Mouse (Mus musculus) erythroblast, embryonic 14.5 days (primary cell): ENCODE results near the gene 1110004F10Rik. TPM values are rescaled to one million over a fixed set of nuclear protein-coding genes. Genes with fewer than 3 reads are reported as not detected.

ENCODE experiments used
- H3K27me3 ChIP-seq: 2 replicates; pipeline ENCODE4 v1.6.1; 2012; ENCODE audit warnings: inconsistent platforms; ENCODE audit not compliant: control insufficient read depth
- H3K36me3 ChIP-seq: 2 replicates; pipeline ENCODE4 v1.6.1; 2012; ENCODE audit warnings: mild to moderate bottlenecking, inconsistent platforms; ENCODE audit not compliant: control insufficient read depth
- H3K4me1 ChIP-seq: 2 replicates; pipeline ENCODE4 v1.6.1; 2012; ENCODE audit warnings: inconsistent platforms; ENCODE audit not compliant: control insufficient read depth
- H3K4me3 ChIP-seq: replicated peaks from 2 replicates; pipeline ENCODE3; 2012; ENCODE audit warnings: moderate library complexity, mild to moderate bottlenecking, inconsistent platforms
- H3K9me3 ChIP-seq: 2 replicates; pipeline ENCODE4 v1.6.1; 2012; ENCODE audit warnings: low read length, inconsistent platforms, mixed read lengths; ENCODE audit not compliant: control insufficient read depth
- GATA1 ChIP-seq: IDR thresholded peaks from 2 replicates; pipeline ENCODE4 v1.6.1; 2012; ENCODE audit warnings: low read length, inconsistent platforms, mixed read lengths
- TAL1 ChIP-seq: IDR thresholded peaks from 3 replicates; pipeline ENCODE4 v1.6.1; 2012; ENCODE audit warnings: low read length, inconsistent platforms, mixed read lengths
- polyA plus RNA-seq: library from polyadenylated mRNA; stranded (reverse); fragments of >175 nt; gene quantifications from 2 replicates; pipeline ENCODE4 v1.2.3, GENCODE M21; 2012

Gene 1110004F10Rik
- polyA plus RNA-seq, 1 experiment = 5.1 TPM

- Histone ChIP-seq H3K9me3 (no peaks in the 10 kb centered on the region), H3K4me3 (no peak overlapping the region), H3K4me1 (no peaks in the 10 kb centered on the region), H3K27me3 (no peaks in the 10 kb centered on the region), H3K36me3 (peaks cover 3% of the 10 kb centered on the region; the same call in 1 of the 2 replicates)
- TF ChIP-seq GATA1 (no peak), TAL1 (no peak)
Measured at GRCm38 (mm10) chr7:116132078-116132477, 92.9 kb downstream of the 1110004F10Rik start.

DNA sequence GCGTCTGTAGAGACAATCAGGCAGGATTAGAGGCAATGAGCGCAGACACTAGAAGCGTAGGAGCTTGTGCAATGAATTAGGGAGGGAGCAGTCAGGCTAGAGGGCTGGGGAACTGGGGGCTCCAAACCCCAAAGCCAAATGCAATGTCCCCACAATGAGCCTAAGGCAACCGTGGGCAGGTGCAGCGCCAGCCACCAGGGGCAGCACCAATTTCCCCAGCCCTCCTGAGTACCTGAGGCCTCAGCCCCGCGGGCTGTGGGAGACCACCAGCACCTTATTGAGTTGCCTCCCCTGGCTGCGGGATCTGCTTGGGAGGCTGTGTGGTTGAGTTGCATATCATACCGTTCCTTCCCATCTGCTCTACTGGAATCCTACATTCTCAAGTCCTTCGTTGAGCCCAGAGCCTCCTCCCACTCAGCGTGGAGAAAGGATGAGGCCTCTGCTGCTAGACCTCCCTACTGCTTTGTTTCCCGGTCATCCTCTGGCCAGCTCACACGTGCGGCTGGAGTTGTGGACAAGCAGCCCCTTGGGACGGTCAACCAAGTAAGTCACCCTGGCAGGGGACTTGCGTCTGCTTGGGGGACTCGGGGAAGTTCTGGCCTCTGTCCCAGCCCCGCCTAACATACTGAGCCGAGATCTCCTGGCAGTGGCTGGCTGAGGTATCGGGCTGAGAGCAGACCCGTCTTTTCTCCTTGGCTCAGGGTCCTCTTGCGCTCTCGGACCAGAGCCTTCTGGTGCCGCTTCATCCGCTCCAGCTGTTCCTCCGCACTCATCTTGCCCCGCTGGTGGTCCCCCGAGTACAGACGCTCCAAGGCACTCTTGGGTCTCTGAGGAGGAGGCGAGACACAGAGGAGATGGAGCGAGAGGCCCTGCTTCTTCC lies 95.5 kb downstream of the 1110004F10Rik start:
- no peaks in the 10 kb centered on the region for H3K27me3 ChIP-seq
- no peaks in the 10 kb centered on the region for H3K9me3 ChIP-seq
- no peaks in the 10 kb centered on the region; the same call in 1 of the 2 replicates for H3K4me1 ChIP-seq
- H3K4me3 ChIP-seq = no peak overlapping the region
- H3K36me3 ChIP-seq = peaks cover 3% of the 10 kb centered on the region; the same call in 1 of the 2 replicates
- TF ChIP-seq TAL1 (no peak; the same call in 2 of the 3 replicates), GATA1 (no peak)

GRCm38 (mm10) chr7:116137149-116137548 lies 98.0 kb downstream of the 1110004F10Rik start:
- Histone ChIP-seq H3K9me3 (no peaks in the 10 kb centered on the region), H3K4me1 (peaks cover 5% of the 10 kb centered on the region), H3K4me3 (no peak overlapping the region), H3K36me3 (peaks cover 9% of the 10 kb centered on the region; the same call in 1 of the 2 replicates), H3K27me3 (no peaks in the 10 kb centered on the region)
- no peak for TF ChIP-seq GATA1
- TF ChIP-seq TAL1 = no peak

DNA sequence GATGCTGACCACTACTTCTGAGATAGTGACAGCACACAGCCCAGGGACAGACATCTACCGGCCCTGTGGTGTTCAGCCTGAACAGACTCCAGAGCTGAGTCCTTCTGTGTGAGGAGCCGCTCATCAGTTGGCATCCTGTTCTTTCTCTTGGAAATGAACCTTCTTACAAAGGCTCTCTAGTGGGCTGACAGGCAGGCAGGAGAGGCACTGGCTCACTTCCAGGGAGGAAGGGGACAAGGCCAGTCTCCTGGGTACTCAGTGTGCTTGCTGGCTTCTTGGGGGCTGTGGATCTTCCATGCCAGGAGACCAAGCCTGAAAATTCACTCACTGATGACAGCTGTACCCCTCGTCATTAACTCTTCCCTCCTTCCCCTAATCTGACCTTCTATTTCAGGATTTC lies 98.5 kb downstream of the 1110004F10Rik start:
- Histone ChIP-seq H3K4me1 (peaks cover 5% of the 10 kb centered on the region), H3K36me3 (peaks cover 9% of the 10 kb centered on the region; the same call in 1 of the 2 replicates), H3K9me3 (no peaks in the 10 kb centered on the region), H3K4me3 (no peak overlapping the region), H3K27me3 (no peaks in the 10 kb centered on the region)
- no peak for TF ChIP-seq GATA1
- TF ChIP-seq TAL1 = no peak

DNA sequence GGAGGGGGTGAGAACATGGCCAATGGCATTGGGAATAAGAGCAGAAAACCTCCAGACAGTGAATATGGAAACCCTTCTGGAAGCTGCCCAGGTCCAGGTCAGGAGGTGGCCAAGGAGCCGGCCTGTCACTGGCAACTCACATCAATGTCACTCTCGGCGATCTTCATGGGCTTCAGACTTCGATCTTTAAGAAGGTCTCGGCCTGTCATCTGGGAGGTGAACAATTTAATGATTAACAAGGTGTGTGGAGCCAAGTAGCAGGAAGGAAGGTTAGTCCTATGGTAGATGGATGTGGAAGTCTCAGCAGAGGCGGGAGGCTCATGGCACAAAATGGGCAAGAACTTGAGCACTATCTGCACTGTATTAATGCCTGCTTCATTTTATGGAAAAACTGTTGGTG lies 105.8 kb downstream of the 1110004F10Rik start:
- H3K4me1 ChIP-seq = peaks cover 4% of the 10 kb centered on the region; the same call in 1 of the 2 replicates
- TF ChIP-seq TAL1 (no peak), GATA1 (no peak)
- no peaks in the 10 kb centered on the region for H3K9me3 ChIP-seq
- H3K27me3 ChIP-seq = no peaks in the 10 kb centered on the region
- no peak overlapping the region for H3K4me3 ChIP-seq
- peaks cover 3% of the 10 kb centered on the region; the same call in 1 of the 2 replicates for H3K36me3 ChIP-seq

GRCm38 (mm10) chr7:116147114-116147513 lies 107.9 kb downstream of the 1110004F10Rik start:
- Histone ChIP-seq H3K4me1 (no peaks in the 10 kb centered on the region), H3K4me3 (no peak overlapping the region), H3K27me3 (no peaks in the 10 kb centered on the region), H3K36me3 (no peaks in the 10 kb centered on the region; the same call in 1 of the 2 replicates), H3K9me3 (no peaks in the 10 kb centered on the region)
- TF ChIP-seq TAL1 (no peak), GATA1 (no peak)

- no peak for TF ChIP-seq GATA1
- no peak for TF ChIP-seq TAL1
- H3K36me3 ChIP-seq = no peaks in the 10 kb centered on the region
Measured at GRCm38 (mm10) chr7:116149568-116149967, 110.4 kb downstream of the 1110004F10Rik start.

GRCm38 (mm10) chr7:116153781-116154368 lies 114.7 kb downstream of the 1110004F10Rik start:
- Histone ChIP-seq H3K4me3 (no peak overlapping the region), H3K27me3 (no peaks in the 10 kb centered on the region), H3K36me3 (peaks cover 6% of the 10 kb centered on the region; the same call in 1 of the 2 replicates), H3K4me1 (no peaks in the 10 kb centered on the region), H3K9me3 (no peaks in the 10 kb centered on the region)
- TF ChIP-seq TAL1 (no peak), GATA1 (no peak)

More at GRCm38 (mm10) chr7:116149568-116149967, 110.4 kb downstream of the 1110004F10Rik start:
- Histone ChIP-seq H3K9me3 (no peaks in the 10 kb centered on the region), H3K4me3 (no peak overlapping the region), H3K27me3 (no peaks in the 10 kb centered on the region), H3K4me1 (no peaks in the 10 kb centered on the region)

Other genes starting within 250 kb of the 1110004F10Rik start
- gene Sox6, start 601 bp upstream of the 1110004F10Rik start, polyA plus RNA-seq = 3.3 and 3.7 TPM in 2 replicates
- 0.03 and 0.33 TPM in 2 replicates for gene Gm4353, start 45.2 kb downstream of the 1110004F10Rik start, polyA plus RNA-seq